Mouse (Mus musculus) activated CD4-positive, CD25-positive, alpha-beta regulatory T cell, adult 4 months (primary cell): ENCODE measurements at regions not wholly inside any gene's neighbourhood (a gene's known extent, or its start where the extent isn't known, plus 50 kb on each side); places are given as distances from the start of the nearest gene placed in this dataset.
A peak's percentile ranks its signal among the peaks of the same experiment; 100 is the strongest.

Experiments
- ATAC-seq: one replicate; pipeline ENCODE4 v1.8.0; 2017

GRCm38 (mm10) chr3:137728689-137729088, 57.4 kb downstream of the Gm21962 start:
- no peak for ATAC-seq

- no peak for ATAC-seq
Observed at GRCm38 (mm10) chr3:137729421-137729820, 58.1 kb downstream of the Gm21962 start.

GRCm38 (mm10) chr3:137737222-137737800, 66.0 kb downstream of the Gm21962 start:
- no peak for ATAC-seq

- ATAC-seq: no peak
Observed at GRCm38 (mm10) chr3:137741528-137741927, 70.2 kb downstream of the Gm21962 start.

GRCm38 (mm10) chr3:137742119-137742518, 70.8 kb downstream of the Gm21962 start:
- no peak for ATAC-seq

GRCm38 (mm10) chr3:137751732-137752260, 80.5 kb downstream of the Gm21962 start:
- no peak for ATAC-seq

GRCm38 (mm10) chr3:137752447-137753256, 81.3 kb downstream of the Gm21962 start:
- ATAC-seq: no peak

- ATAC-seq: no peak
Observed at GRCm38 (mm10) chr3:137753257-137753654, 81.9 kb downstream of the Gm21962 start.

GRCm38 (mm10) chr3:137755391-137755790, 84.1 kb downstream of the Gm21962 start:
- ATAC-seq: no peak

- ATAC-seq: no peak
Observed at GRCm38 (mm10) chr3:137762213-137762884, 91.0 kb downstream of the Gm21962 start.

- ATAC-seq: no peak
Observed at GRCm38 (mm10) chr3:137763406-137763805, 92.1 kb downstream of the Gm21962 start.

- ATAC-seq: no peak
Observed at GRCm38 (mm10) chr3:137768627-137769026, 95.7 kb upstream of the H2afz start.

- ATAC-seq: no peak
Observed at GRCm38 (mm10) chr3:137775076-137775849, 89.0 kb upstream of the H2afz start.

- ATAC-seq: peak; percentile 90
Observed at GRCm38 (mm10) chr3:137778113-137778512, 86.2 kb upstream of the H2afz start.

GRCm38 (mm10) chr3:137780029-137780428, 84.3 kb upstream of the H2afz start:
- no peak for ATAC-seq

- no peak for ATAC-seq
Observed at GRCm38 (mm10) chr3:137782836-137783235, 81.5 kb upstream of the H2afz start.

GRCm38 (mm10) chr3:137783937-137784911, 80.1 kb upstream of the H2afz start:
- ATAC-seq: peak; percentile 64

GRCm38 (mm10) chr3:137785224-137785623, 79.1 kb upstream of the H2afz start:
- no peak for ATAC-seq

GRCm38 (mm10) chr3:137785871-137786270, 78.4 kb upstream of the H2afz start:
- ATAC-seq: no peak

- no peak for ATAC-seq
Observed at GRCm38 (mm10) chr3:137789671-137790070, 74.6 kb upstream of the H2afz start.

- ATAC-seq: no peak
Observed at GRCm38 (mm10) chr3:137790340-137790739, 73.9 kb upstream of the H2afz start.
